Mouse (Mus musculus): ENCODE data around the gene 1700015F17Rik. TPM values are rescaled to one million over a fixed set of nuclear protein-coding genes. Genes with fewer than 3 reads are reported as not detected.

The 1700015F17Rik gene
- polyA plus RNA-seq (2015; fragmentation: Nextera tagmentation; extraction: Ambion mirVana) = not detected in 2 replicates

GRCm38 (mm10) chr5:5479043-5479442, at the start of gene 1700015F17Rik:
1700015F17Rik (minus strand) TSS chr5:5479143.
- Histone ChIP-seq H3K27me3 (replicated peaks) (no peaks in the 10 kb centered on the region), H3K4me1 (no peaks in the 10 kb centered on the region), H3K9ac (no peak within 1 kb of the TSS), H3K27ac (no peak within 1 kb of the TSS), H3K4me2 (no peak within 1 kb of the TSS), H3K36me3 (no peaks in the 10 kb centered on the region), H3K9me3 (no peaks in the 10 kb centered on the region), H3K4me3 (replicated peaks) (no peak within 1 kb of the TSS)
- ATAC-seq (ENCODE audit: insufficient read depth, low FRiP score, low read depth) = no peak
- WGBS = 91% methylated on average over 6 of the region's 6 CpGs

DNA sequence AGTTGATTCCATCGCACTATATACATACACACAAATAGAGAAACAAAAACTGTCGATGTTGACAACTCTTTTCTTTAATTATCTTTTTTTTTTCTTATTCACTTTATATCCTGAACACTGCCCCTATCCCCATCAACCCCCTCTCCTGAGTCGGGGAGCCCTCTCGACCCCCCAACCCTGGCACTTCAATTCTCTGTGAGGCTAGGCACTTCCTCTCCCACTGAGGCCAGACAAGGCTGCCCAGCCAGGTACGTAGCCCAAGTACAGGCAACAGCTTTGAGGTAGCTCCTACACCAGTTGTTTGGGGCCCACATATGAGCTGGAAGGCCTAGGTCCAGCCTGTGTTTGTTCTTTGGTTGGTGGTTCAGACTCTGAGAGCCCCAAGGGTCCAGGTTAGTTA, 36.5 kb upstream of the 1700015F17Rik start:
- 81% methylated on average over 5 of the region's 5 CpGs for WGBS
- no peak overlapping the region for H3K4me2 ChIP-seq

GRCm38 (mm10) chr5:5514196-5515076, 35.5 kb upstream of the 1700015F17Rik start, which contains the start of gene Cldn12:
Cldn12 (minus strand) TSS chr5:5514958.
- Histone ChIP-seq H3K36me3 (no peaks in the 10 kb centered on the region), H3K4me3 (replicated peaks) (peak within 1 kb of the TSS; percentile 76), H3K9me3 (no peaks in the 10 kb centered on the region), H3K9ac (peak within 1 kb of the TSS; percentile 52), H3K27ac (peak within 1 kb of the TSS; percentile 90), H3K27me3 (replicated peaks) (no peaks in the 10 kb centered on the region), H3K4me2 (peak within 1 kb of the TSS; percentile 74), H3K4me1 (peaks cover 4% of the 10 kb centered on the region; the same call in 1 of the 2 replicates)
- under 1% methylated on average over 78 of the region's 79 CpGs for WGBS
- ATAC-seq (ENCODE audit: insufficient read depth, low FRiP score, low read depth) = peak; percentile 97

More for the DNA sequence above, 36.5 kb upstream of the 1700015F17Rik start:
- no peak overlapping the region for H3K27ac ChIP-seq
- ATAC-seq (ENCODE audit: insufficient read depth, low FRiP score, low read depth) = no peak
- H3K27me3 ChIP-seq (replicated peaks) = no peaks in the 10 kb centered on the region
- H3K9me3 ChIP-seq = no peaks in the 10 kb centered on the region
- no peak overlapping the region for H3K9ac ChIP-seq
- peaks cover 4% of the 10 kb centered on the region; the same call in 1 of the 2 replicates for H3K4me1 ChIP-seq
- no peaks in the 10 kb centered on the region for H3K36me3 ChIP-seq
- H3K4me3 ChIP-seq (replicated peaks) = no peak overlapping the region

GRCm38 (mm10) chr5:5511401-5511800, 32.5 kb upstream of the 1700015F17Rik start:
- WGBS = 85% methylated on average over 3 of the region's 3 CpGs
- H3K4me2 ChIP-seq = no peak overlapping the region
- 0 out of 2 replicates have a peak, but pooled peaks cover 4% of the 10 kb centered on the region for H3K36me3 ChIP-seq
- no peak overlapping the region for H3K4me3 ChIP-seq (replicated peaks)
- no peak overlapping the region for H3K27ac ChIP-seq
- H3K4me1 ChIP-seq = peaks cover 4% of the 10 kb centered on the region; the same call in 1 of the 2 replicates
- ATAC-seq (ENCODE audit: insufficient read depth, low FRiP score, low read depth) = no peak
- H3K9ac ChIP-seq = no peak overlapping the region
- H3K9me3 ChIP-seq = no peaks in the 10 kb centered on the region
- no peaks in the 10 kb centered on the region for H3K27me3 ChIP-seq (replicated peaks)

DNA sequence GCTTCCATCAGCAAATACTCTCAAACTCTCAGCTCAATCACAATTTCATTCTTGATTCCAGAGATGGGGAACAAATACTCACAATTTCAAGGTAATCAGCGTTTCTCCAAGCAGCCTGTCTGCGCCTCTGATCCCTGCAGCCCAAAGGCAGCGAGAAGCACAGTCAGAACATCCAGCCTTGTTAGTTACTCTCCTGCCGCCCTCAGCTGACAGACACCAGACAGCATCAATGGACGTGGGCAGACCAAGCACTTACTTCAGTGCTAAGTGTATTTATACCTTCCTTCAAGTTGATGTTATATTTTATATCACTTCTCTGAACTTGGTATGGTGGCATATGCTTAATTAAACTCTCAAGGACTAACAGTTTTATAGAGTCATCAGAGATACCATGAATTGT, 32.0 kb upstream of the 1700015F17Rik start:
- Histone ChIP-seq H3K4me2 (no peak overlapping the region), H3K27ac (no peak overlapping the region), H3K9me3 (no peaks in the 10 kb centered on the region), H3K36me3 (0 out of 2 replicates have a peak, but pooled peaks cover 4% of the 10 kb centered on the region), H3K4me1 (peaks cover 4% of the 10 kb centered on the region; the same call in 1 of the 2 replicates), H3K27me3 (replicated peaks) (no peaks in the 10 kb centered on the region), H3K4me3 (replicated peaks) (no peak overlapping the region), H3K9ac (no peak overlapping the region)
- no peak for ATAC-seq (ENCODE audit: insufficient read depth, low FRiP score, low read depth)
- 85% methylated on average over 5 of the region's 5 CpGs for WGBS

- no peak for ATAC-seq (ENCODE audit: insufficient read depth, low FRiP score, low read depth)
- H3K4me3 ChIP-seq (replicated peaks) = no peak overlapping the region
- no peak overlapping the region for H3K9ac ChIP-seq
- H3K27me3 ChIP-seq (replicated peaks) = no peaks in the 10 kb centered on the region
- H3K4me1 ChIP-seq = peaks cover 4% of the 10 kb centered on the region; the same call in 1 of the 2 replicates
- WGBS = 80% methylated on average over 10 of the region's 10 CpGs
- H3K27ac ChIP-seq = no peak overlapping the region
- H3K36me3 ChIP-seq = 0 out of 2 replicates have a peak, but pooled peaks cover 4% of the 10 kb centered on the region
- H3K9me3 ChIP-seq = no peaks in the 10 kb centered on the region
- no peak overlapping the region for H3K4me2 ChIP-seq
Measured at GRCm38 (mm10) chr5:5510304-5510887, 31.5 kb upstream of the 1700015F17Rik start.

- Histone ChIP-seq H3K9me3 (no peaks in the 10 kb centered on the region), H3K4me1 (no peaks in the 10 kb centered on the region), H3K9ac (no peak overlapping the region), H3K27me3 (replicated peaks) (no peaks in the 10 kb centered on the region), H3K4me3 (replicated peaks) (no peak overlapping the region), H3K27ac (no peak overlapping the region), H3K4me2 (no peak overlapping the region), H3K36me3 (0 out of 2 replicates have a peak, but pooled peaks cover 4% of the 10 kb centered on the region)
- WGBS = 89% methylated on average over 10 of the region's 10 CpGs
- no peak for ATAC-seq (ENCODE audit: insufficient read depth, low FRiP score, low read depth)
Measured at GRCm38 (mm10) chr5:5508231-5508630, 29.3 kb upstream of the 1700015F17Rik start.

GRCm38 (mm10) chr5:5507701-5508225, 28.8 kb upstream of the 1700015F17Rik start:
- H3K27ac ChIP-seq = no peak overlapping the region
- no peak overlapping the region for H3K4me3 ChIP-seq (replicated peaks)
- no peak overlapping the region for H3K4me2 ChIP-seq
- H3K36me3 ChIP-seq = 0 out of 2 replicates have a peak, but pooled peaks cover 4% of the 10 kb centered on the region
- no peaks in the 10 kb centered on the region for H3K4me1 ChIP-seq
- no peak overlapping the region for H3K9ac ChIP-seq
- no peaks in the 10 kb centered on the region for H3K27me3 ChIP-seq (replicated peaks)
- WGBS = 56% methylated on average over 20 of the region's 20 CpGs
- no peak for ATAC-seq (ENCODE audit: insufficient read depth, low FRiP score, low read depth)
- H3K9me3 ChIP-seq = no peaks in the 10 kb centered on the region

DNA sequence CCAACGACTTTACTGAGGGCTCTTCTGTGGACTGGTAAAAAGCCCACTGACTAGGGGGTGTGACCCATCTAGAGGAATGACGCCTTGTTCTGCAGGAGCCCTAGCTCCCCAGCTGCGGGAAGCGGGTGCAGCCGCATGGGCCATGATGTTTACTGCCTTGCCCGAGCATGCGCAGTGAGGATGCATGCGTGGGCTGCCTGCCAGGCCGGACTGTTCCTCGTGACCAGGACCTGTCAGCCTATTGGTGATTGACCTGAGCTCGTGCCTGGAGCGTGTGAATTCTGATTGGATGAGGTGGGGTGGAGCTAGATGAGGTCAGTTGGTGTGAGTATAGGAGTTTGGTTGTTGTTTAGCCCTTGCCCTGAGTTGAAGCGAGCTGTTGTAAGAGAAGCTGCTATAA, 25.5 kb upstream of the 1700015F17Rik start:
- Histone ChIP-seq H3K27me3 (replicated peaks) (no peaks in the 10 kb centered on the region), H3K9ac (no peak overlapping the region), H3K4me2 (no peak overlapping the region), H3K27ac (no peak overlapping the region), H3K4me3 (replicated peaks) (no peak overlapping the region), H3K36me3 (0 out of 2 replicates have a peak, but pooled peaks cover 4% of the 10 kb centered on the region), H3K9me3 (no peaks in the 10 kb centered on the region), H3K4me1 (no peaks in the 10 kb centered on the region)
- WGBS = 85% methylated on average over 13 of the region's 13 CpGs
- ATAC-seq (ENCODE audit: insufficient read depth, low FRiP score, low read depth) = no peak

DNA sequence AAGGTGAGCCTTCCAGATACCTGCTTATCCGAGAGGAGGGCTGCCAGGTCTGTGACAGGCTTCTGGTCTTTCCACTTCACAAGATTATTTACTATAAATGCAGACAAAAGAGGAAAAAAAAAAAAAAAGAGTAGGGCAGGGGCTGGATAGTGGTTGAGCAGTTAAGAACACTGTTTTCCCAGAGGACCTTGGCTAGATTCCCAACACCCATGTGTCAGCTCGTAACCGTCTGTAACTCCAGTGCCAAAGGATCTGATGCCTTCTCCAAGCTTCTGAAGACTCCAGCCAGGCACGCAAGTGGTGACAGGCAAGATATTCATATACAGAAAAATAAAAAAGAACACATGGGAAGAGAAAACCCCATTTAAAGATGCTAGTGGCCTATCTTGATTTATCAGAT, 24.4 kb upstream of the 1700015F17Rik start:
- ATAC-seq (ENCODE audit: insufficient read depth, low FRiP score, low read depth) = no peak

DNA sequence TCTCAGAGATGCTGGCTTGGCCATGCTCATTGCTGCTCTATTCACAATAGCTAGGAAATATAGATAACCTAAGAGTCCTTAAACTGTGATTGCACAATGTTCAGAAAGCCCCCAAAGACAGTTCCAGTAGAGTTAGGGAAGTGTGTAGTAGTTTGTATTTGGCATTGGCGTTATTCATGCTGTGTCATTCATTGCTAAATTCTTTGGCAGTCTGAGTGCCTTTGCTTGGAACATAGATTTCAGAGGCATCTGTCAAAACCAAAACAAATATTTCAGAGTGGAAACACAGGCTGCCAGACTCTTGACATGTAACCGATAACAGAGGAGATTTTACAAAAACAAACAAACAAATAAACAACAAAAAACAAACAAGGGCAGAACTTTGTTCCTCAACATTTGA, 22.6 kb upstream of the 1700015F17Rik start:
- 73% methylated on average over 2 of the region's 2 CpGs for whole genome bisulfite sequencing

More for the DNA sequence above, 24.4 kb upstream of the 1700015F17Rik start:
- 74% methylated on average over 4 of the region's 4 CpGs for WGBS
- Histone ChIP-seq H3K4me3 (replicated peaks) (no peak overlapping the region), H3K9me3 (no peaks in the 10 kb centered on the region), H3K4me1 (no peaks in the 10 kb centered on the region), H3K4me2 (no peak overlapping the region), H3K36me3 (0 out of 2 replicates have a peak, but pooled peaks cover 4% of the 10 kb centered on the region), H3K27ac (no peak overlapping the region), H3K9ac (no peak overlapping the region), H3K27me3 (replicated peaks) (no peaks in the 10 kb centered on the region)

More for the DNA sequence above, 22.6 kb upstream of the 1700015F17Rik start:
- no peak overlapping the region for H3K4me2 ChIP-seq
- no peaks in the 10 kb centered on the region for H3K4me1 ChIP-seq
- no peak overlapping the region for H3K27ac ChIP-seq
- ATAC-seq (ENCODE audit: insufficient read depth, low FRiP score, low read depth) = no peak
- H3K9me3 ChIP-seq = no peaks in the 10 kb centered on the region
- H3K36me3 ChIP-seq = 0 out of 2 replicates have a peak, but pooled peaks cover under 1% of the 10 kb centered on the region
- no peak overlapping the region for H3K9ac ChIP-seq
- H3K27me3 ChIP-seq (replicated peaks) = no peaks in the 10 kb centered on the region
- no peak overlapping the region for H3K4me3 ChIP-seq (replicated peaks)

Data from stomach, embryonic 15.5 days (tissue).